Mouse (Mus musculus): ENCODE measurements at regions not wholly inside any gene's neighbourhood (a gene's known extent, or its start where the extent isn't known, plus 50 kb on each side); places are given as distances from the start of the nearest gene placed in this dataset.
A peak's percentile ranks its signal among the peaks of the same experiment; 100 is the strongest.

DNA sequence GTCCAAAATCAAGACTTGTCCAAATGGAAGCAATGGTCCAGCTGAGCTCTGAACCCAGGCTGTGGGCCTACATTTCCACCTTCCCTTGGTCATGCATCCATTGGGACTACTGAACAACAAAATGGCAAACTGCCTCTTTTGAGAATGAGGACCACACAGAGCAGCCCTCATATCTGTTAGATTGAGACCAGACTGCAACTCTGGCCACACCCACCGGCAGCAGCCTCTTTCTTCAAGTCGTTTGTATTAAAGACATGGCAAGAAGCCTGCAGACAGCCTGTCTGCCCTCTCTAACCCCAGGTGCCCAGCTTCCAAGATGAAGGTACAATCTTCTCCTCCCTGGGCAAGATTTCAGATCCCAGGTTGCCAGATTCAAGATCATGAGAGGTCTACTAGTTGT, 51.8 kb upstream of the St6galnac3 start:
- DNase-seq (ENCODE audit: low read depth, low spot score) = no peak

DNA sequence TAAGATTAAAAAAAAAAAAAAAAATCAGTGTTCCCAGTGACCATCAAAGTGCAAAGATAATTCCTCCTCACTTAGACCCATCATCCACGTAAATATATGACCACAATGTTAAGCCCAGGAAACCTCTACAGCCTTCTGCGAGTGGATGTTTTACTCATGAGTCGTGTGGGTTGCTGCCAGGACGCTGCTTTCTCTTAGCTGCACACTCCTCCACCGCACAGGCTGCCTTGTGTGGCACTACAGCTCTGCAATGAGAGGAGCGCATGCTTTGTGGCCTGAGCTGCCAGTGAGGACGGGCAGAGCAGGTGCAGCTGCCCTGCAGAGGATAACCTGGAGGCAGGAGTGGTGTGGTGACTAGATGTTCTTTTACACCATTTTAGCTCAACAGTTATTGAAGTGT, 53.4 kb upstream of the St6galnac3 start:
- peak; percentile 32 for DNase-seq (ENCODE audit: low read depth, low spot score)

DNA sequence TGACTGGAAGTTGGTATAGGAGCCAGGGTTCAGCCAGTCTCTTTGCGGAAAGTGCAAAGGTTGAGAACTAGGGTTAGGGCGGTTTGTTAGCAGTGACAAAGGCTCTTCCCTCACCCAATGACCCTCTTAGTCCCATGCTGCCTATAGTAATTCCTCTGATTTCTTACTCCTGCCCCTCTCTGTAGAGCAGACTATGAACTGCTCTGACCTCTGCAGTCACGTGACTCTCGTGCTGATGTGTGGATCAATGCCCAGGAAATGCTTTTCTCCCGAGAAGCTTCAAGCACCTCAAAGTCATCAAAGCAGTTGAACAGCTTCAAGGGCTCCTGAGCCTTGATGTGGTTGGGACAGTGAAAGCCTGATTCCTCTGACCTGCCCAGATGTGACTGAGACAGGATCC, 57.5 kb upstream of the St6galnac3 start:
- DNase-seq (ENCODE audit: low read depth, low spot score) = no peak

- no peak for DNase-seq (ENCODE audit: low read depth, low spot score)
These were observed 58.3 kb upstream of the St6galnac3 start for GRCm38 (mm10) chr3:153783294-153783741.

GRCm38 (mm10) chr3:153783928-153784570, 59.1 kb upstream of the St6galnac3 start:
- no peak for DNase-seq (ENCODE audit: low read depth, low spot score)

- DNase-seq (ENCODE audit: low read depth, low spot score) = no peak
These were observed 53.6 kb upstream of the Asb17 start for GRCm38 (mm10) chr3:153790455-153790856.

GRCm38 (mm10) chr3:153790883-153791609, 53.0 kb upstream of the Asb17 start:
- DNase-seq (ENCODE audit: low read depth, low spot score) = no peak

DNA sequence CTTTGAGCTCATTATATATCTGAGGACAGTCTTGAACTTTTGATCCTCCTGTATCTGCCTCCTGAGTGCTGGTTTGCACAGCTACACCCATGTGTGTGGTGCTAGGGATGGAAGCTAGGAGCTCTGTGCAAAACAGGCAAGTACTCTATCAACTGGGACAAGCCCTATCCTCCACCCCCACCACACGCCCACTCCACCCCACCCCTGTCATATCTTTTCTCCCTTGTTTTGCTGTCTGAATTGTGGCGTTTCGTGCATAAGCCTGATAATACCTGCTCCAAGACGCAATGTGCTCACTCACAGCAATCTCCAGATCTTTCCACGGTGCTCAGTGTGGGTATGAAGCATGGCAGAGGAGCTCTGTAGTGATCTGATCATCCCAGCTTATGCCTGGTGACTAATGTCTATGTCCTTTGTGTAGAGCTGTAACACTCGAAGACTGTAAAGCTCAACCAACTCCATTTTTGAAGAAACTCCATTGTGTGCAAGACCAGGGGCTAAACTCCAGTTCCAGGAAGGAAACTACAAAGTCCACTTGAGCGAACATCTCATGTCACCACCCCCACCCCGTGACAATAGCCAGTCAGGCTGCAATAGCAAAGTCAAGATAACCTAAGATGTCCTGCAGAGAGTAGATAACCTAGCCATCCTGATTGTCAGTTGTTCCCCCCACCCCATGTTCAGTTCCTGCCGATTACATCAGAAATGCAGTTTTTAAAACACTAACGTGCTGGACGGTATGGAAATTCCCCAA, 52.2 kb upstream of the Asb17 start:
- DNase-seq (ENCODE audit: low read depth, low spot score) = no peak

- no peak for DNase-seq (ENCODE audit: low read depth, low spot score)
These were observed 51.7 kb upstream of the Asb17 start for GRCm38 (mm10) chr3:153792364-153792703.

Measured in 3T3-L1 (cell line).